ENCODE assay signal across 9 mouse cellular contexts in the genomic region with DNA sequence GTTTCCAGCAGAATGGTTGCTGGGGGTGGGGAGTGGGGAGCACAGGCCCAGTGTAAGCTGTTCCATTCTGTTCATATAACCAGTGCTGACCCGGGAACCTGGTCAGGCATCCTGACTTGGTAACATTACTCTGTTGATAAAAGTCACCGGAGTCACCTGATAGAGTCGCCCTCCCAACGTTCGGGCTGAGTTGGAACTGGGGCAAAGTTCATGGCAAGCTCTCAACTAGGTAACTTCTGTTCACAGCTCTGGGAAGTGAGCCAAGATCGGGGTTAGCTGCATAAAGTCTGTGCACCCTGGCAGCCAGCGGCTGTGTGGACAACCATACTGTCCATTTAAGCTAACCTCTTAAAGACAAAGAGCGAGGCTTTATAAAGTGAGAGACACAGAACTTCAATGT. TPM values are rescaled to one million over a fixed set of nuclear protein-coding genes. Genes with fewer than 3 reads are reported as not detected.
DNase-seq lines count a peak whose midpoint lies in the region; ATAC-seq lines count a peak whose summit lies in the region.
"Not testable (repeated sequence)": the region's sequence is repeated elsewhere in the genome, so short reads cannot be mapped to it uniquely, and the experiment has no call there.
"Had no signal": no experiment of that assay in that cellular context is flagged by ENCODE, and none has a peak within 500 bp of the region (broad histone marks: within the 10 kb centered on the region; RNA-seq: fewer than 3 reads in every experiment).

No protein-coding gene starts in this region.

- not testable (repeated sequence) for H3K9me3 ChIP-seq in liver, embryonic 11.5 days (ENCODE audit: control insufficient read depth, low read length)

- not testable (repeated sequence) for H3K9ac ChIP-seq in liver, embryonic 11.5 days (ENCODE audit: low read depth, low read length)

- not testable (repeated sequence) for H3K4me3 ChIP-seq in liver, embryonic 11.5 days (ENCODE audit: low read depth, low read length)

- H3K4me1 ChIP-seq in liver, embryonic 11.5 days (replicated peaks; ENCODE audit: control insufficient read depth, insufficient read depth, low read length): not testable (repeated sequence)

- not testable (repeated sequence) for H3K36me3 ChIP-seq in liver, embryonic 11.5 days (ENCODE audit: control insufficient read depth, insufficient read depth, low read length)

- ATAC-seq in liver, embryonic 11.5 days (replicated peaks; ENCODE audit: low FRiP score): peak; percentile 49

- not testable (repeated sequence) for H3K4me2 ChIP-seq in liver, embryonic 11.5 days

- H3K27me3 ChIP-seq in liver, embryonic 11.5 days (replicated peaks; ENCODE audit: control insufficient read depth, insufficient read depth, low read length): not testable (repeated sequence)

- WGBS in liver, embryonic 11.5 days: 62% methylated on average over 8 of the region's 8 CpGs

- not testable (repeated sequence) for H3K27ac ChIP-seq in liver, embryonic 11.5 days (ENCODE audit: low read depth, low read length)

- intact Hi-C loops in gastrocnemius, postnatal 14 days (cut with DNase I; ENCODE audit: low total_unique reads); heart, postnatal 10 days (cut with DNase I): not testable (repeated sequence)

- DNase-seq in adrenal gland, postnatal 10 days: peak; percentile 82
- DNase-seq in gastrocnemius, postnatal 14 days: peak; percentile 54
- DNase-seq in heart, postnatal 10 days: peak; percentile 91 to 92
- peak; percentile 93 to 94 for DNase-seq in kidney, adult 8-10 months
- not testable (repeated sequence) for DNase-seq in liver, embryonic 11.5 days (ENCODE audit: low spot score)
- peak; percentile 73 for DNase-seq in lung, postnatal 14 days
- peak; percentile 71 for DNase-seq in skeletal muscle tissue, adult 2 months (ENCODE audit: low read depth, low spot score)

RNA-seq across cellular contexts. Expression of gene Acot1, which starts 10.1 kb away (rescaled TPM):
- total RNA-seq in adrenal gland, postnatal 10 days (2021): 10 to 100 TPM; 19.9 to 20.0 TPM
- 1 to 10 TPM; 5.7 to 8.0 TPM for total RNA-seq in gastrocnemius, postnatal 14 days (2021)
- total RNA-seq in heart, postnatal 10 days (2021): 100 to 1,000 TPM; 127 to 159 TPM
- 42.9 and 44.2 TPM in 2 replicates for polyA plus RNA-seq in liver, embryonic 11.5 days (2014; fragmentation: Nextera tagmentation; extraction: Ambion mirVana)

RNA-seq across cellular contexts. Expression of gene Acot2, which starts 11.6 kb away (rescaled TPM):
- 10 to 100 TPM; 52.7 to 57.5 TPM for total RNA-seq in adrenal gland, postnatal 10 days (2021)
- total RNA-seq in gastrocnemius, postnatal 14 days (2021): 10 to 100 TPM; 12.8 to 20.2 TPM
- 100 to 1,000 TPM; 201 to 233 TPM for total RNA-seq in heart, postnatal 10 days (2021)
- 22.5 and 22.6 TPM in 2 replicates for polyA plus RNA-seq in liver, embryonic 11.5 days (2014; fragmentation: Nextera tagmentation; extraction: Ambion mirVana)

RNA-seq across cellular contexts. Expression of gene Heatr4, which starts 14.6 kb away (rescaled TPM):
- not detected for total RNA-seq in adrenal gland, postnatal 10 days (2021)
- total RNA-seq in gastrocnemius, postnatal 14 days (2021): not detected
- total RNA-seq in heart, postnatal 10 days (2021): under 1 TPM in 1 of 2 experiments, not detected in 1; 0.17 TPM
- polyA plus RNA-seq in liver, embryonic 11.5 days (2014; fragmentation: Nextera tagmentation; extraction: Ambion mirVana): not detected in 2 replicates
- polyA plus RNA-seq: limb, embryonic 15.5 days; urinary bladder, adult 2 months had no signal

RNA-seq across cellular contexts. Expression of gene Acot4, which starts 38.9 kb away (rescaled TPM):
- 1 to 10 TPM; 6.2 to 7.8 TPM for total RNA-seq in adrenal gland, postnatal 10 days (2021)
- under 1 TPM; 0.16 to 0.27 TPM for total RNA-seq in gastrocnemius, postnatal 14 days (2021)
- 1 to 10 TPM; 1.6 to 2.0 TPM for total RNA-seq in heart, postnatal 10 days (2021)
- 8.4 and 8.5 TPM in 2 replicates for polyA plus RNA-seq in liver, embryonic 11.5 days (2014; fragmentation: Nextera tagmentation; extraction: Ambion mirVana)

RNA-seq across cellular contexts. Expression of gene Gm49366, which starts 39.5 kb away (rescaled TPM):
- total RNA-seq in adrenal gland, postnatal 10 days (2021): not detected
- total RNA-seq in gastrocnemius, postnatal 14 days (2021): not detected
- not detected for total RNA-seq in heart, postnatal 10 days (2021)
- polyA plus RNA-seq in liver, embryonic 11.5 days (2014; fragmentation: Nextera tagmentation; extraction: Ambion mirVana): not detected in 2 replicates
- polyA plus RNA-seq: limb, embryonic 15.5 days; urinary bladder, adult 2 months had no signal

Comparison
In these comparisons a context has a peak if more than half of its experiments do, and no peak if none do; other contexts are left out.
1. RNA of gene Acot1, which starts 10.1 kb away (total RNA-seq): 127 to 159 TPM in heart, postnatal 10 days; 19.9 to 20.0 TPM in adrenal gland, postnatal 10 days and 5.7 to 8.0 TPM in gastrocnemius, postnatal 14 days; every median in the first group is over 4 times any median in the second.